Mouse (Mus musculus): ENCODE results near the gene Jade3. TPM values are rescaled to one million over a fixed set of nuclear protein-coding genes. Genes with fewer than 3 reads are reported as not detected.

Jade3 gene
- total RNA-seq, 2 experiments from 2014 or later = 2.0 to 2.3 TPM

- DNase-seq (ENCODE audit: low spot score) = no peak
- intact Hi-C loops (cut with DNase I) = no loop called here
Measured at GRCm38 (mm10) chrX:20543867-20544266, 118.4 kb downstream of the Jade3 start.

- no peak for DNase-seq (ENCODE audit: low spot score)
- intact Hi-C loops (cut with DNase I) = no loop called here
Measured at GRCm38 (mm10) chrX:20547609-20548008, 122.1 kb downstream of the Jade3 start.

GRCm38 (mm10) chrX:20548011-20548879 lies 122.8 kb downstream of the Jade3 start:
- intact Hi-C loops (cut with DNase I) = no loop called here
- DNase-seq (ENCODE audit: low spot score) = no peak

- DNase-seq (ENCODE audit: low spot score) = no peak
- intact Hi-C loops (cut with DNase I) = no loop called here
Measured at GRCm38 (mm10) chrX:20548880-20549440, 123.5 kb downstream of the Jade3 start.

- no peak for DNase-seq (ENCODE audit: low spot score)
- intact Hi-C loops (cut with DNase I) = no loop called here
Measured at GRCm38 (mm10) chrX:20549532-20549931, 124.0 kb downstream of the Jade3 start, which contains the start of gene Rgn. Rgn (plus strand) TSS chrX:20549787.

GRCm38 (mm10) chrX:20552199-20552598 lies 126.7 kb downstream of the Jade3 start:
- DNase-seq (ENCODE audit: low spot score) = no peak
- intact Hi-C loops (cut with DNase I) = no loop called here

- intact Hi-C loops (cut with DNase I) = loop anchor here (5.0 kb wide), 1 partner anchor 200 kb away; the partner anchor contains the start of gene Rp2
- no peak for DNase-seq (ENCODE audit: low spot score)
Measured at GRCm38 (mm10) chrX:20561846-20562245, 136.4 kb downstream of the Jade3 start.

GRCm38 (mm10) chrX:20563941-20564340 lies 138.5 kb downstream of the Jade3 start:
- intact Hi-C loops (cut with DNase I) = loop anchor here (5.0 kb wide), 1 partner anchor 202 kb away; the partner anchor contains the start of gene Rp2
- no peak for DNase-seq (ENCODE audit: low spot score)

Other genes with a start within 250 kb of the Jade3 start
- 1 to 10 TPM; 3.7 to 6.3 TPM for gene Slc9a7, start 133.9 kb upstream of the Jade3 start, total RNA-seq (2021)
- gene Rp2, start 61.2 kb upstream of the Jade3 start, total RNA-seq (2021) = 10 to 100 TPM; 10.6 TPM
- under 1 TPM; 0.36 to 0.64 TPM for gene Rgn, start 124.1 kb downstream of the Jade3 start, total RNA-seq (2021)
- 10 to 100 TPM; 21.2 to 22.0 TPM for gene Rbm10, start 191.8 kb downstream of the Jade3 start, total RNA-seq (2021)
- gene Ndufb11, start 191.9 kb downstream of the Jade3 start, total RNA-seq (2021) = 100 to 1,000 TPM; 677 to 733 TPM
- gene Uba1, start 232.6 kb downstream of the Jade3 start, total RNA-seq (2021) = 100 to 1,000 TPM; 205 to 246 TPM